Mouse (Mus musculus) forebrain, embryonic 16.5 days (tissue): ENCODE results near the gene Pdpn. TPM values are rescaled to one million over a fixed set of nuclear protein-coding genes. Genes with fewer than 3 reads are reported as not detected.

Experiments
- ATAC-seq: fragments of 200-750 bp; cut with Nextera tagmentation; 2 replicates; pipeline ENCODE4 v1.8.0; 2017; ENCODE audit warnings: mild to moderate bottlenecking, moderate library complexity
- H3K27ac ChIP-seq: fragments of 300-500 bp; sonication (generic); 2 replicates; pipeline ENCODE4 v1.5.1; 2014; ENCODE audit warnings: low read length, control low read depth
- H3K27me3 ChIP-seq: fragments of 300-500 bp; sonication (generic); replicated peaks from 2 replicates; pipeline ENCODE4 v1.6.1; 2014; ENCODE audit warnings: low read length; ENCODE audit not compliant: control insufficient read depth, insufficient read depth
- H3K36me3 ChIP-seq: fragments of 300-500 bp; sonication (generic); 2 replicates; pipeline ENCODE4 v1.6.1; 2014; ENCODE audit not compliant: control insufficient read depth, insufficient read depth
- H3K4me1 ChIP-seq: fragments of 300-500 bp; sonication (generic); replicated peaks from 2 replicates; pipeline ENCODE4 v1.6.1; 2014; ENCODE audit warnings: low read length; ENCODE audit not compliant: control insufficient read depth, insufficient read depth
- H3K4me2 ChIP-seq: fragments of 300-500 bp; sonication (generic); 2 replicates; pipeline ENCODE4 v1.6.1; 2014; ENCODE audit warnings: mild to moderate bottlenecking, low read length, control low read depth
- H3K4me3 ChIP-seq: fragments of 300-500 bp; sonication (generic); replicated peaks from 2 replicates; pipeline ENCODE4 v1.5.1; 2014; ENCODE audit warnings: mild to moderate bottlenecking, low read length, control low read depth
- H3K9ac ChIP-seq: fragments of 300-500 bp; sonication (generic); replicated peaks from 2 replicates; pipeline ENCODE4 v1.6.1; 2014; ENCODE audit warnings: low read depth, low read length, control low read depth
- H3K9me3 ChIP-seq: fragments of 300-500 bp; sonication (generic); 2 replicates; pipeline ENCODE4 v1.6.1; 2016; ENCODE audit warnings: low read length; ENCODE audit not compliant: control insufficient read depth
- WGBS: fragments of 180-500 bp; shearing (Covaris S2); extraction: QIAGEN DNeasy Blood & Tissue Kit; methylation state at CpG from one replicate; pipeline ENCODE4 v1.1.7; 2014; 5-methylcytosine and 5-hydroxymethylcytosine counted together
- polyA plus RNA-seq: library from polyadenylated mRNA; unstranded; fragments of >200 nt; fragmentation: Nextera tagmentation; extraction: Ambion mirVana; gene quantifications from 2 replicates; pipeline ENCODE4 v1.2.1, GENCODE M21; 2015

Pdpn gene
- polyA plus RNA-seq, 1 experiment from 2014 or later: 41.3 TPM

DNA sequence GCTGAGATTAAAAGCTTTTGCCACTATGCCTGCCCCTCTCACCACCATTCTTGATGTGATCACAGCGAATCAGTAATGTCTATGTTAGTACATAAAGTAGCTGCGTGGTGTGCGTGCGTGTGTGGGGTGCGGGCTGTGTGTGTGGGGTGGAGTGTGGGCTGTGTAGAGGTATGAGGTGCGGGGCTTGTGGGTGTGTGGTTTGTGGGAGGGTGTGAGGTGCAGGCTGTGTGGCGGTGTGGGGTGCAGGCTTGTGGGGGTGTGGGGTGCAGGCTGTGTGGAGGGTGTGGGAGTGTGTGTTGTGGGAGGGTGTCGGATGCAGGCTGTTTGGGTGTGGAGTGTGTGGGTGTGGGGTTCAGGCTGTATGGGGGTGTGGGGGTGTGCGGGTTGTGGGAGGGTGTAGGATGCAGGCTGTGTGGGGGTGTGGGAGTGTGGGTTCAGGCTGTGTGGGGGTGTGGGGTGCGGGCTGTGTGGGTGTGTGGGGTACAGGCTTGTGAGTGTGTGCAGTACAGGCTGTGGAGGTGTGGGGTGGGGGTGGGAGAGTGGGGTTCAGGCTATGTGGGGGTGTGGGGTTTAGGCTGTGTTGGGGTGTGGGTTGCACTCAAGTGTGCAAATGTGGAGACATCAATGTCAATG is 67.5 kb downstream of the Pdpn start:
- Histone ChIP-seq H3K9ac (no peak overlapping the region), H3K36me3 (no peaks in the 10 kb centered on the region), H3K4me1 (no peaks in the 10 kb centered on the region), H3K4me2 (no peak overlapping the region), H3K27me3 (no peaks in the 10 kb centered on the region), H3K4me3 (no peak overlapping the region), H3K9me3 (peaks cover 5% of the 10 kb centered on the region; the same call in 1 of the 2 replicates), H3K27ac (no peak overlapping the region)
- ATAC-seq: no peak; the same call in 1 of the 2 replicates
- 91% methylated on average over 10 of the region's 10 CpGs for WGBS

DNA sequence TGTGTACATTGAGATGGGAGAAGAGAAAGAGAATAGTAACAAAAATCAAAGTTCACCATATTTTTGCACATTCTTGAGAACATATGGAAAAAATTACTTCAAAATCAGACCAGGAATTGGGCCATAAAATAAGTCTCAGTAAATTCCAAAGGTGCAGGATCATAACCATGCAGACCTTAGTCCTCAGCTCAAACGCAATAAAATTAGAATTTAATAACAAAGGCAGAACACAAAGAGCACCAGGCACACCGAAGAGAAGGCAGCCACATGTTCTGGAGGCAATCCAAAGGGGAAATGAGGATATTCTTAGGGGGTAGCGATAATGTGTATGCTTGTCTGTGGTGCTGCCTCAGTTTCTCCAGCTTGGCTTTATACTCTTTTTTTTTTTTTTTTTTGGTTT is 68.3 kb downstream of the Pdpn start:
- Histone ChIP-seq H3K9me3 (peaks cover 5% of the 10 kb centered on the region; the same call in 1 of the 2 replicates), H3K9ac (no peak overlapping the region), H3K36me3 (no peaks in the 10 kb centered on the region), H3K4me1 (no peaks in the 10 kb centered on the region), H3K4me2 (no peak overlapping the region), H3K27me3 (no peaks in the 10 kb centered on the region), H3K4me3 (no peak overlapping the region), H3K27ac (no peak overlapping the region)
- 63% methylated on average over 3 of the region's 3 CpGs for WGBS
- ATAC-seq: no peak

DNA sequence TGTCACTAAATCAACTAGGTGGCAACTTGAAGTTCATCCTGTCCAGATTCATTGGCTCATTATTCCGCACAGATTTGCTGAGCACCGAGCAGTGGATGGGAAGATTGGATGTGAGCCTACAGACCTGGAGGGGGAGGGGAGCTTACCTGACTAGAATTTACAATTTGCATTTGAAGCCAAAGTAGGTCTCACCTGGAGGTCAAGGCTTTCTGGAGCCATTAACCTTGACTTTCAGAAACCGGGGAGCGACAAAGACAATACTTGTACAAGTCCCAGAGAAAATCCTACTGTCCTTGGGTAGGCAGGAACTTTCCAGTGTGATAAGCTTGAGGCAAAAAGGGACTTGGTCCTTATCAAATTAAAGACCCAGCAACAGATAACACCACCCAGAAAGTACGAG is 71.4 kb downstream of the Pdpn start:
- Histone ChIP-seq H3K4me2 (no peak overlapping the region), H3K27me3 (no peaks in the 10 kb centered on the region), H3K4me1 (no peaks in the 10 kb centered on the region), H3K36me3 (no peaks in the 10 kb centered on the region), H3K4me3 (no peak overlapping the region), H3K27ac (no peak overlapping the region), H3K9ac (no peak overlapping the region), H3K9me3 (no peaks in the 10 kb centered on the region)
- no peak for ATAC-seq
- WGBS: 74% methylated on average over 5 of the region's 5 CpGs

DNA sequence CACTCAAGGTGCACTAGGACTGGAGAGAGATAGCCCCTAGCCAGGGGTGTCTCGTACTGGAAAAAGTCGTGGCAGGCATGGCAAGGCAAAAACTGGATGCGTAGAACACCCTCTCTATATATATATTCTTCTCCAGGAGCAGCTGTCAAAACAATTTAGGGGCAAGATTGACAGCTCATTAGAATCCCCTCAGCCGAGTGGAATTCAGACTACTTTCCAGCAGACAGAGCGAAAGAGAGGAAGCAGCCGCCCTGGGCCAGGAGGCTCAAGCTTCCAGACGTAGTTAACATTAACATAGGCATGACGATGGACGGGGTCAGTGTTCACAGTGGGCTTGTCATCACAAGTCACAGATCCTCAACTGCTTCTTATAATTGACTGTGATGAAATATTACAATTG is 73.5 kb downstream of the Pdpn start:
- no peak overlapping the region for H3K4me3 ChIP-seq
- no peaks in the 10 kb centered on the region for H3K4me1 ChIP-seq
- no peak overlapping the region for H3K9ac ChIP-seq
- no peaks in the 10 kb centered on the region for H3K27me3 ChIP-seq
- 39% methylated on average over 9 of the region's 9 CpGs for WGBS
- no peaks in the 10 kb centered on the region for H3K9me3 ChIP-seq
- H3K36me3 ChIP-seq: no peaks in the 10 kb centered on the region
- no peak overlapping the region for H3K4me2 ChIP-seq
- ATAC-seq: no peak
- no peak overlapping the region for H3K27ac ChIP-seq

DNA sequence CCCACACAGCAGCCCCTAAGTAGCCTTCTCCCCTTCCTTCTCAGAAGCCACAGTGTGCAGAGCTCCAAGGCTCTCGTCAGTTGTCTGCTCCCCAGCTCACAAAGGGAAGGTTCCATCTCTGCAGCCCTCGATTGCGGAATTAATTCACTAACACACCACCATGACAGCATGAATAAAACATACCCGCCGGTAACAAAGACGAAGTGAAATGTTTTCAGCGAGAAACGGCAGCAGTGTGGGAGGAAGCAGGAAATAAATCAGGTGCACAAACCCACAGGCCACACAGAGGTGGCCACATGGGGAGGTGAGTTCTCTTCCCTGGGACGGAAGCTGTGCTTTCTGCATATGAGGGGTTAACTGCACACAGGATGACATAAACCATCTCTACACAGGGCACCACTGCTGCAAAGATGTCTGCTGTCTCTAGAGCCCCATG is 80.0 kb downstream of the Pdpn start:
- H3K9me3 ChIP-seq: no peaks in the 10 kb centered on the region
- H3K9ac ChIP-seq: peak overlapping the region; percentile 53
- H3K36me3 ChIP-seq: no peaks in the 10 kb centered on the region
- H3K4me1 ChIP-seq: 0 out of 2 replicates have a peak, but pooled peaks cover 4% of the 10 kb centered on the region
- H3K4me3 ChIP-seq: peak overlapping the region; percentile 16; the same call in 1 of the 2 replicates
- peak overlapping the region; percentile 73 for H3K27ac ChIP-seq
- 21% methylated on average over 9 of the region's 9 CpGs for WGBS
- no peaks in the 10 kb centered on the region for H3K27me3 ChIP-seq
- ATAC-seq: peak; percentile 81
- peak overlapping the region; percentile 43 for H3K4me2 ChIP-seq

DNA sequence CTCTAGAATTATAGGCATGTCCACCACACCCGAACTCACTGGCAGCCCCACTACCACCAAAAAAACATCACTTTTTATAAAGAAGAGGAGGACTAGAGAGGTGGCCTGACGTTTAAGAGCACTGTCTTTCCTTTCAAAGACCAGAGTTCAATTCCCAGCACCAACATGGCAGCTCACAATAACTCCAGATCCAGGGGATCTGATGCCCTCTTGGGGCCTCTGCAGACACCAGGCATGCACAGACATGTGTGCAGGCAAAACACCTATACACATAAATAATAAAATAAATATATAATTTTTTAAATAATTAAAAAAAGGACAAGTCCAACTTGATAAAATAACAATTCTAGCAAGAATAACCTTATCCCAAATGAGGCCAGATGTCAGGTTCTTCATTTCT is 80.5 kb downstream of the Pdpn start:
- H3K9ac ChIP-seq: no peak overlapping the region
- 86% methylated on average over 2 of the region's 2 CpGs for WGBS
- no peak overlapping the region for H3K4me2 ChIP-seq
- H3K9me3 ChIP-seq: no peaks in the 10 kb centered on the region
- 0 out of 2 replicates have a peak, but pooled peaks cover 4% of the 10 kb centered on the region for H3K4me1 ChIP-seq
- no peaks in the 10 kb centered on the region for H3K36me3 ChIP-seq
- no peak; the same call in 1 of the 2 replicates for ATAC-seq
- no peaks in the 10 kb centered on the region for H3K27me3 ChIP-seq
- no peak overlapping the region for H3K4me3 ChIP-seq
- no peak overlapping the region; the same call in 1 of the 2 replicates for H3K27ac ChIP-seq

Other genes with a start within 250 kb of the Pdpn start
- gene Prdm2, start 86.6 kb downstream of the Pdpn start, polyA plus RNA-seq: 18.1 and 19.4 TPM in 2 replicates
- 0.09 and 0.17 TPM in 2 replicates for gene Lrrc38, start 50.2 kb upstream of the Pdpn start, polyA plus RNA-seq
- not detected in 2 replicates for gene Pramel1, start 94.9 kb upstream of the Pdpn start, polyA plus RNA-seq
- 30.2 and 32.0 TPM in 2 replicates for gene Pramef8, start 112.9 kb upstream of the Pdpn start, polyA plus RNA-seq
- not detected in 2 replicates for gene Oog4, start 150.8 kb upstream of the Pdpn start, polyA plus RNA-seq
- not detected in 2 replicates for gene Gm13043, start 211.8 kb upstream of the Pdpn start, polyA plus RNA-seq
- not detected in 2 replicates for gene Gm13040, start 236.4 kb upstream of the Pdpn start, polyA plus RNA-seq